Mouse (Mus musculus) limb, embryonic 14.5 days (tissue): Measurements from ENCODE around the gene Akap7. TPM values are rescaled to one million over a fixed set of nuclear protein-coding genes. Genes with fewer than 3 reads are reported as not detected.
A peak's percentile ranks its signal among the peaks of the same experiment; 100 is the strongest.

ENCODE experiments used
- ATAC-seq: fragments of 200-750 bp; cut with Nextera tagmentation; 2 replicates; pipeline ENCODE4 v1.8.0; 2017; ENCODE audit warnings: low read depth, moderate number of reproducible peaks, moderate TSS enrichment; ENCODE audit not compliant: low FRiP score
- DNase-seq: peaks from one replicate; pipeline ENCODE4 v3.0.0-alpha.2; 2015; ENCODE audit warnings: low spot score
- H3K27ac ChIP-seq: fragments of 300-500 bp; sonication (generic); replicated peaks from 2 replicates; pipeline ENCODE4 v1.5.1; 2014; ENCODE audit warnings: low read depth, mild to moderate bottlenecking, low read length, moderate library complexity, mixed read lengths
- H3K27me3 ChIP-seq: fragments of 300-500 bp; sonication (generic); 2 replicates; pipeline ENCODE4 v1.6.1; 2014; ENCODE audit warnings: low read length, mixed read lengths; ENCODE audit not compliant: control insufficient read depth, insufficient read depth
- H3K36me3 ChIP-seq: fragments of 300-500 bp; sonication (generic); 2 replicates; pipeline ENCODE4 v1.6.1; 2014; ENCODE audit warnings: mild to moderate bottlenecking, low read length, moderate library complexity, mixed read lengths; ENCODE audit not compliant: control insufficient read depth, insufficient read depth
- H3K4me1 ChIP-seq: fragments of 300-500 bp; sonication (generic); 2 replicates; pipeline ENCODE4 v1.6.1; 2014; ENCODE audit warnings: antibody characterized with exemption, low read length, mixed read lengths; ENCODE audit not compliant: control insufficient read depth, insufficient read depth
- H3K4me2 ChIP-seq: fragments of 300-500 bp; sonication (generic); replicated peaks from 2 replicates; pipeline ENCODE4 v1.6.1; 2014; ENCODE audit warnings: low read depth, mild to moderate bottlenecking, low read length, moderate library complexity; ENCODE audit not compliant: severe bottlenecking
- H3K4me3 ChIP-seq: fragments of 300-500 bp; sonication (generic); replicated peaks from 2 replicates; pipeline ENCODE4 v1.5.1; 2014; ENCODE audit warnings: low read length
- H3K9ac ChIP-seq: fragments of 300-500 bp; sonication (generic); 2 replicates; pipeline ENCODE4 v1.6.1; 2014; ENCODE audit warnings: mild to moderate bottlenecking, low read depth, low read length, moderate library complexity; ENCODE audit not compliant: severe bottlenecking
- H3K9me3 ChIP-seq: fragments of 300-500 bp; sonication (generic); 2 replicates; pipeline ENCODE4 v1.6.1; 2016; ENCODE audit warnings: low read length; ENCODE audit not compliant: control insufficient read depth
- POLR2A ChIP-seq: fragments of 200-500 bp; IDR thresholded peaks from 2 replicates; pipeline ENCODE4 v1.8.0; 2012; ENCODE audit warnings: inconsistent platforms, mild to moderate bottlenecking, moderate library complexity, borderline replicate concordance; ENCODE audit not compliant: insufficient read depth, insufficient read length; ENCODE audit errors: extremely low read depth
- WGBS: fragments of 180-500 bp; shearing (Covaris S2); extraction: QIAGEN DNeasy Blood & Tissue Kit; methylation state at CpG from one replicate; pipeline ENCODE4 v1.1.7; 2014; 5-methylcytosine and 5-hydroxymethylcytosine counted together
- polyA plus RNA-seq, 2 experiments: library from polyadenylated mRNA; depleted of rRNA in 1 of 2; stranded (reverse) in 1 of 2; unstranded in 1 of 2; fragments of >200 nt; fragmentation: Nextera tagmentation in 1 of 2; extraction: Ambion mirVana in 1 of 2; gene quantifications; 2 replicates each; pipeline versions ENCODE4 v1.2.1 to v1.2.3; 2012 to 2014

Akap7 gene
- polyA plus RNA-seq, 2 experiments: 17.6 to 20.9 TPM

DNA sequence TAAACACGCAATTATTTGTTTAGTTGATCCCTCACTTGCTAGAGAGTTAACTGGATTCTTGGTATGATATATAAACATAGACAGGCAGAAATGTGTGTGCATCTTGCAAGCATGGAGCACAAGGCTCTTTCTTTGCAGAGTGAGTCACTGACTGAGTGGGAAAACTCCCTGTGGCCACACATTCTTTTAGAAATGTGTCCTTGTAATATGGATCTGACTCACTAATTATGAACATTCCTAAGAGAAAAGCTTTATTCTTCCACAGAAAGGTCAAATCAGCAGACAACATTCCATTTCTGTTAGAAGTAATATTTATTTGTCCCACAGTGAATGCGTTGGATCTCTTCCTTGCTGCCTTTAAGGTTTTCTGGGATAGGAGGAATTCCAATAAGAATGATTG lies 35.9 kb downstream of the Akap7 start:
- no peak overlapping the region for H3K9ac ChIP-seq
- peak; percentile 29 for DNase-seq
- TF ChIP-seq POLR2A: no peak
- H3K9me3 ChIP-seq: no peaks in the 10 kb centered on the region
- H3K4me3 ChIP-seq: no peak overlapping the region
- no peaks in the 10 kb centered on the region for H3K36me3 ChIP-seq
- H3K27ac ChIP-seq: 0 out of 2 replicates have a peak overlapping the region, but pooled peaks have one; percentile 63
- WGBS: 68% methylated on average over 2 of the region's 2 CpGs
- peaks cover 13% of the 10 kb centered on the region; the same call in 1 of the 2 replicates for H3K4me1 ChIP-seq
- no peak overlapping the region for H3K4me2 ChIP-seq
- ATAC-seq: no peak; the same call in 1 of the 2 replicates
- H3K27me3 ChIP-seq: no peaks in the 10 kb centered on the region

- no peak for TF ChIP-seq POLR2A
- no peaks in the 10 kb centered on the region for H3K27me3 ChIP-seq
- DNase-seq: no peak
- WGBS: 86% methylated on average over 8 of the region's 8 CpGs
- no peak for ATAC-seq
- no peak overlapping the region for H3K27ac ChIP-seq
- H3K9ac ChIP-seq: no peak overlapping the region
- H3K4me3 ChIP-seq: no peak overlapping the region
- no peak overlapping the region for H3K4me2 ChIP-seq
- peaks cover 13% of the 10 kb centered on the region; the same call in 1 of the 2 replicates for H3K4me1 ChIP-seq
- no peaks in the 10 kb centered on the region for H3K36me3 ChIP-seq
- H3K9me3 ChIP-seq: no peaks in the 10 kb centered on the region
These were observed 36.5 kb downstream of the Akap7 start for GRCm38 (mm10) chr10:25271207-25271606.

GRCm38 (mm10) chr10:25268476-25269351 lies 39.0 kb downstream of the Akap7 start:
- H3K4me1 ChIP-seq: 0 out of 2 replicates have a peak, but pooled peaks cover 4% of the 10 kb centered on the region
- H3K27me3 ChIP-seq: no peaks in the 10 kb centered on the region
- no peak for TF ChIP-seq POLR2A
- H3K4me2 ChIP-seq: no peak overlapping the region
- 45% methylated on average over 18 of the region's 18 CpGs for WGBS
- no peak overlapping the region for H3K4me3 ChIP-seq
- no peaks in the 10 kb centered on the region for H3K36me3 ChIP-seq
- DNase-seq (peak; percentile 86), ATAC-seq (peak; percentile 64; the same call in 1 of the 2 replicates)
- H3K27ac ChIP-seq: no peak overlapping the region
- no peaks in the 10 kb centered on the region for H3K9me3 ChIP-seq
- H3K9ac ChIP-seq: no peak overlapping the region

DNA sequence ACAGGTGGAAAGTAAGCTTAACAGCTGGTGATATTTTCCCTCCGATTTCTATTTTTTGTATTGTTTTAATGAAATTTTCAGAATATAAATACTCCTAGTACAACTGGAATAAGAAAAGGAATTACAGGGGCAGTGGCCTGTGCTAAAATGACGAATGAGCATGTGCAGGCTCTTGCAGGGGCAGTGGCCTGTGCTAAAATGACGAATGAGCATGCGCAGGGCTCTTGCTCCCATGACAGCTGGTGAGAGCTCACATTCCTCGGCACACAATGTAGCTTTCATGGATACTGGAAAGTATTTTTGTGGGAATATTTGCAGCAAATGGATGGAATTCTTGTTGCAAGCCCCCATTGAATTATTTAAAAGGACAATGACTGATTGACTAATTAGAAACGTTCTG lies 46.5 kb downstream of the Akap7 start:
- Histone ChIP-seq H3K4me1 (no peaks in the 10 kb centered on the region), H3K9me3 (0 out of 2 replicates have a peak, but pooled peaks cover 3% of the 10 kb centered on the region), H3K4me2 (no peak overlapping the region), H3K27ac (no peak overlapping the region), H3K9ac (no peak overlapping the region), H3K36me3 (no peaks in the 10 kb centered on the region), H3K4me3 (no peak overlapping the region), H3K27me3 (no peaks in the 10 kb centered on the region)
- DNase-seq (peak; percentile 66), ATAC-seq (peak; percentile 84)
- no peak for TF ChIP-seq POLR2A
- 54% methylated on average over 6 of the region's 6 CpGs for WGBS

DNA sequence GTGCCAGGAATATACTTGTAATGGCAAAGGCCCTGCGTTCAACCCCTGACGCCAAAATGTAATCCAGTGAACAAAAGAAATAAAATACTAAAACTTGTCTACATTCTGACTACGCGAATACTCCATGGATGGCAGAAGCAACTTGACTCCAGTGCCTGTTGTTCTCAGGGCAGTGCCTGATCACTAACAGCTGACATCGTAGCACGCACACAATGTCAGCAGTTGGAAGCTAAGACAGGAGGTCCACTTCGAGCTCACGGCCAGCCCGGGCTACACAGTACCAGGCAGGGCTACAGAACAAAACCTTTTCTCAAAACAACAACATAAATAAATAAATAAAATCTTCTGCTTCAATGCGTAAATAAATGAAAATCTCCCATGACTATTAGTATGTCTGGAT lies 46.9 kb downstream of the Akap7 start:
- Histone ChIP-seq H3K4me1 (no peaks in the 10 kb centered on the region), H3K27me3 (no peaks in the 10 kb centered on the region), H3K9ac (no peak overlapping the region), H3K27ac (no peak overlapping the region), H3K36me3 (no peaks in the 10 kb centered on the region), H3K9me3 (0 out of 2 replicates have a peak, but pooled peaks cover 3% of the 10 kb centered on the region), H3K4me2 (no peak overlapping the region), H3K4me3 (no peak overlapping the region)
- peak; percentile 74; the same call in 1 of the 2 replicates for ATAC-seq
- 81% methylated on average over 10 of the region's 10 CpGs for WGBS
- no peak for TF ChIP-seq POLR2A
- DNase-seq: no peak
